Mouse (Mus musculus) CH12.LX (cell line): ENCODE measurements around the gene Dgkh. TPM values are rescaled to one million over a fixed set of nuclear protein-coding genes. Genes with fewer than 3 reads are reported as not detected.

Experiments
- DNase-seq: peaks from one replicate; pipeline ENCODE4 v3.0.0-alpha.2; 2013; ENCODE audit errors: extremely low read depth
- H3K27ac ChIP-seq: 2 replicates; pipeline ENCODE4 v1.5.1; 2012; ENCODE audit warnings: low read depth, mild to moderate bottlenecking, control low read depth, moderate library complexity; ENCODE audit not compliant: insufficient read depth
- H3K27me3 ChIP-seq: replicated peaks from 2 replicates; pipeline ENCODE3; 2012; ENCODE audit warnings: inconsistent platforms
- H3K36me3 ChIP-seq, 2 experiments: replicated peaks in 1 of 2; 2 replicates each; pipeline versions ENCODE3 to v1.6.1; 2012; ENCODE audit warnings: inconsistent platforms in 1 of 2, low read length in 1 of 2, mild to moderate bottlenecking in 1 of 2, mixed read lengths in 1 of 2, moderate library complexity in 1 of 2; ENCODE audit not compliant: control insufficient read depth in 1 of 2, insufficient read depth in 1 of 2
- H3K4me1 ChIP-seq, 2 experiments: 2 replicates each; pipeline ENCODE4 v1.6.1; 2012; ENCODE audit warnings: inconsistent platforms in 1 of 2, moderate library complexity in 1 of 2; ENCODE audit not compliant: insufficient read depth in 2 of 2, control insufficient read depth in 1 of 2
- H3K4me2 ChIP-seq: 2 replicates; pipeline ENCODE4 v1.6.1; 2012; ENCODE audit warnings: low read depth, mild to moderate bottlenecking, control low read depth; ENCODE audit not compliant: poor library complexity, insufficient read depth, severe bottlenecking
- H3K4me3 ChIP-seq, 3 experiments: fragments of 150-350 bp in 1 of 3; sonication (generic) in 1 of 3; replicated peaks in 1 of 3; 2 replicates each; pipeline versions ENCODE3 to v1.5.1; 2011 to 2012; ENCODE audit warnings: low read depth in 2 of 3, low read length in 2 of 3, mild to moderate bottlenecking in 2 of 3, moderate library complexity in 2 of 3, control low read depth in 1 of 3, improper control_type of control experiment in 1 of 3, inconsistent platforms in 1 of 3, mixed read lengths in 1 of 3; ENCODE audit not compliant: poor library complexity in 1 of 3
- H3K79me2 ChIP-seq: replicated peaks from 2 replicates; pipeline ENCODE4 v1.6.1; 2012; ENCODE audit warnings: mild to moderate bottlenecking, moderate library complexity; ENCODE audit not compliant: control insufficient read depth, poor library complexity, insufficient read depth, severe bottlenecking; ENCODE audit errors: extremely low read depth
- H3K9ac ChIP-seq: 2 replicates; pipeline ENCODE4 v1.6.1; 2012; ENCODE audit warnings: low read depth, mild to moderate bottlenecking, control low read depth, moderate library complexity; ENCODE audit not compliant: insufficient read depth
- H3K9me3 ChIP-seq: replicated peaks from 2 replicates; pipeline ENCODE3; 2012; ENCODE audit warnings: low read length, inconsistent platforms, mixed read lengths
- CHD2 ChIP-seq: IDR thresholded peaks from 2 replicates; pipeline ENCODE4 v1.6.1; 2011; ENCODE audit warnings: low read length, improper control_type of control experiment
- E2F4 ChIP-seq: IDR thresholded peaks from 2 replicates; pipeline ENCODE4 v1.6.1; 2011; ENCODE audit warnings: low read depth, low read length, improper control_type of control experiment; ENCODE audit not compliant: insufficient replicate concordance
- EP300 ChIP-seq: IDR thresholded peaks from 2 replicates; pipeline ENCODE4 v1.6.1; 2011; ENCODE audit warnings: low read length, improper control_type of control experiment
- IRF4 ChIP-seq: IDR thresholded peaks from 2 replicates; pipeline ENCODE4 v1.6.1; 2014; ENCODE audit warnings: low read depth, mild to moderate bottlenecking, inconsistent platforms, low read length, improper control_type of control experiment
- JUND ChIP-seq: conservative IDR thresholded peaks from 2 replicates; pipeline ENCODE4 v1.6.1; 2011; ENCODE audit warnings: low read depth, low read length, improper control_type of control experiment
- MAFK ChIP-seq: IDR thresholded peaks from 2 replicates; pipeline ENCODE4 v1.6.1; 2011; ENCODE audit warnings: low read length, improper control_type of control experiment; ENCODE audit not compliant: insufficient replicate concordance
- MAX ChIP-seq: IDR thresholded peaks from 2 replicates; pipeline ENCODE4 v1.6.1; 2011; ENCODE audit warnings: low read length, improper control_type of control experiment
- MAZ ChIP-seq: IDR thresholded peaks from 2 replicates; pipeline ENCODE4 v1.6.1; 2012; ENCODE audit warnings: low read depth, mild to moderate bottlenecking, inconsistent platforms, low read length, improper control_type of control experiment, moderate library complexity
- MEF2A ChIP-seq: IDR thresholded peaks from 2 replicates; pipeline ENCODE4 v1.6.1; 2014; ENCODE audit warnings: low read depth, mild to moderate bottlenecking, inconsistent platforms, low read length, improper control_type of control experiment, borderline replicate concordance
- MXI1 ChIP-seq: IDR thresholded peaks from 2 replicates; pipeline ENCODE4 v1.6.1; 2011; ENCODE audit warnings: mild to moderate bottlenecking, low read depth, low read length, improper control_type of control experiment
- MYC ChIP-seq: IDR thresholded peaks from 2 replicates; pipeline ENCODE4 v1.6.1; 2011; ENCODE audit warnings: low read depth, mild to moderate bottlenecking, improper control_type of control experiment, low read length
- NELFE ChIP-seq: IDR thresholded peaks from 2 replicates; pipeline ENCODE4 v1.6.1; 2011; ENCODE audit warnings: low read depth, low read length, improper control_type of control experiment
- RAD21 ChIP-seq: IDR thresholded peaks from 2 replicates; pipeline ENCODE4 v1.6.1; 2011; ENCODE audit warnings: low read depth, mild to moderate bottlenecking, low read length, improper control_type of control experiment, moderate library complexity
- RCOR1 ChIP-seq: conservative IDR thresholded peaks from 2 replicates; pipeline ENCODE4 v1.6.1; 2012; ENCODE audit warnings: low read depth, mild to moderate bottlenecking, inconsistent platforms, low read length, improper control_type of control experiment
- SIN3A ChIP-seq: IDR thresholded peaks from 2 replicates; pipeline ENCODE4 v1.6.1; 2012; ENCODE audit warnings: low read length, improper control_type of control experiment, inconsistent platforms
- TBP ChIP-seq: conservative IDR thresholded peaks from 2 replicates; pipeline ENCODE4 v1.6.1; 2011; ENCODE audit warnings: low read depth, low read length, improper control_type of control experiment
- TCF12 ChIP-seq: IDR thresholded peaks from 2 replicates; pipeline ENCODE4 v1.6.1; 2014; ENCODE audit warnings: low read depth, mild to moderate bottlenecking, inconsistent platforms, low read length, improper control_type of control experiment
- UBTF ChIP-seq: IDR thresholded peaks from 2 replicates; pipeline ENCODE4 v1.6.1; 2012; ENCODE audit warnings: low read depth, mild to moderate bottlenecking, inconsistent platforms, low read length, improper control_type of control experiment, moderate library complexity
- USF2 ChIP-seq: conservative IDR thresholded peaks from 2 replicates; pipeline ENCODE4 v1.6.1; 2011; ENCODE audit warnings: low read depth, low read length, improper control_type of control experiment
- ZMIZ1 ChIP-seq: IDR thresholded peaks from 2 replicates; pipeline ENCODE4 v1.6.1; 2012; ENCODE audit warnings: low read depth, mild to moderate bottlenecking, inconsistent platforms, low read length, improper control_type of control experiment
- ZNF384 ChIP-seq: IDR thresholded peaks from 2 replicates; pipeline ENCODE4 v1.6.1; 2012; ENCODE audit warnings: low read depth, low read length, improper control_type of control experiment, inconsistent platforms
- dilution Hi-C: fragments of 300-500 bp; cut with MboI; formaldehyde crosslinking; loops from 2 replicates; pipeline ENCODE4 v1.14.3; 2020; ENCODE audit warnings: low sequenced_read_pairs; ENCODE audit not compliant: extremely low pct_unique_long_range_greater_than_20kb, extremely low pct_ligation_motif_present
- in situ Hi-C: fragments of 300-500 bp; cut with MboI; formaldehyde crosslinking; loops from 3 replicates; pipeline ENCODE4 v1.14.3; 2019; ENCODE audit warnings: low sequenced_read_pairs, low pct_ligation_motif_present, low pct_unique_long_range_greater_than_20kb, mixed read lengths
- polyA plus RNA-seq: library from polyadenylated mRNA; unstranded; fragments of >175 nt; gene quantifications from 2 replicates; pipeline ENCODE4 v1.2.1, GENCODE M21; 2012; ENCODE audit warnings: low read depth; ENCODE audit not compliant: insufficient read length
- total RNA-seq, 2 experiments: library from RNA; depleted of rRNA; stranded (reverse); fragments of 300-350 nt in 1 of 2; fragments of >200 nt in 1 of 2; gene quantifications; 2 replicates each; pipeline ENCODE4 v1.2.3; 2012 to 2014

Dgkh gene
- total and polyA plus RNA-seq, 3 experiments: 0.83 to 3.3 (median 2.4) TPM

DNA sequence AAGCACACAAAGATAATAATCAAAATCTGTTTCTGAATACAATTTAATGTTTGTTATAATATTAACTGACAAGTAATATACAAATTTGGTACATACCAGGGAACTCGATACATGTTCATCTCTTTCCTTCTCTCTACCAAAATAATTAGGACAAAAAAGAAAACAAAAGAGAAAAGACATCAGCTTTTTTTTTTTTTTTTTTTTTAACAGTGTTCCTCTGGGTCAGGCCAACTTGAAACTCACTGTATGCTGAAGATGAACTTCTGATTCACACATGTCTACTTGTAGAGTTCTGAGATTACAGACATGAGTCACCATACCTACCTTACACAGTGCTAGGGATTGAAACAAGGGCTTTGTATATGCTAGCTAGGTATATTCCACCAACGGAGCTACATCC, 28.5 kb upstream of the Dgkh start:
- Histone ChIP-seq H3K79me2 (no peaks in the 10 kb centered on the region), H3K9ac (no peak overlapping the region), H3K4me1 (peaks cover 9 to 33% of the 10 kb centered on the region in 2 experiments), H3K27me3 (no peaks in the 10 kb centered on the region), H3K4me2 (no peak overlapping the region), H3K4me3 (no peak overlapping the region), H3K9me3 (no peaks in the 10 kb centered on the region), H3K27ac (no peak overlapping the region), H3K36me3 (no peaks in the 10 kb centered on the region)
- TF ChIP-seq EP300 (peak; percentile 46; the same call in 1 of the 2 replicates), ZNF384 (peak; percentile 92), SIN3A (no peak), JUND (0 out of 2 replicates have a peak, but pooled peaks have one; percentile 41), IRF4 (0 out of 2 replicates have a peak, but pooled peaks have one; percentile 21), CHD2 (no peak)
- dilution Hi-C loops: no loop called here
- no peak for DNase-seq
- in situ Hi-C loops: no loop called here

DNA sequence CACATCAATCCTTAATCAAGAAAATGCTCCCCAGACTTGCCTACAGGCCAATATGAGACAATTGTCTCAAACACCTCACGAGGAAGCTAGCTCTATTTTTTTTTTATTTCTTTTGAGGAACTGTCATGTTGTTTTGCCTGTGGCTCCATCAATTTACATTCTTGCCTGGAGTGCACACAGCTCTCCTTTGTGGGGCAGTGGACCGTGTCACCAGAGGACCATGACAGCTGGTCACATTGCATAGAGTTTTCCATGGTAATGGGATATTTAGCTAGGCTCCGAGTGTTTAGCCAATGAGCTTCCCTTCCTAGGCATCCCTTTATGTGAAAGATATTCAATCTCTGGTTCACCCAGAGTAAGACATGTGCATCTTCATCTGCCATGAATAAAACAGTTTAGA, 26.9 kb upstream of the Dgkh start:
- no peaks in the 10 kb centered on the region for H3K9me3 ChIP-seq
- no peak overlapping the region for H3K4me3 ChIP-seq
- in situ Hi-C loops: no loop called here
- TF ChIP-seq TCF12 (no peak), NELFE (no peak), RAD21 (no peak), ZNF384 (peak; percentile 35; the same call in 1 of the 2 replicates), UBTF (no peak), EP300 (0 out of 2 replicates have a peak, but pooled peaks have one; percentile 22), RCOR1 (no peak)
- no peaks in the 10 kb centered on the region for H3K27me3 ChIP-seq
- no peaks in the 10 kb centered on the region for H3K36me3 ChIP-seq
- no peak overlapping the region for H3K9ac ChIP-seq
- H3K79me2 ChIP-seq: no peaks in the 10 kb centered on the region
- no peak overlapping the region for H3K4me2 ChIP-seq
- H3K27ac ChIP-seq: no peak overlapping the region
- DNase-seq: peak; percentile 17
- dilution Hi-C loops: no loop called here
- H3K4me1 ChIP-seq: peaks cover 5 to 22% of the 10 kb centered on the region in 2 experiments

DNA sequence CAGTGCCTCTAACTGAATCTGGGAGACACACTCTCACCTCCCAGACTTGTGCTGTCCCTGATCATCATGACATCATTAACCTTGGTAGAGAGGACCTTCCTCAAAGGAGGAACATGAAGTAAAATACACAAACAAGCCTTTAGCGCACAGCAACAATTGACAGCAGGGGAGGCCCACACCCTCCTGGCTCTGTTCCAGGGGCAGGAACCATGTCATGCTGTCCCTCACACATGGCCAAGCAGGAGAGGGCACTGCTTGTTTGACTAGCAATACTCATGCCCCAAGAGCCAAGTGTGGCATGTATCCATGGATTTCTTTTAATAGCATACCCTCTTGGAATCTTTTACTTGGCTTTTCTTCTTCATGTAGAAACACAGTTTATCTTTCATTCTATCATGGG, 22.7 kb upstream of the Dgkh start:
- peaks cover 3 to 15% of the 10 kb centered on the region in 2 experiments; a peak in 2 of 4 replicates for H3K4me1 ChIP-seq
- H3K27me3 ChIP-seq: no peaks in the 10 kb centered on the region
- no peak for TF ChIP-seq E2F4
- TF ChIP-seq UBTF: no peak
- no peak for TF ChIP-seq SIN3A
- TF ChIP-seq MAX: no peak
- no peak for TF ChIP-seq MXI1
- no peak for TF ChIP-seq USF2
- TF ChIP-seq JUND: no peak
- no peak for TF ChIP-seq CHD2
- TF ChIP-seq ZMIZ1: no peak
- TF ChIP-seq MEF2A: no peak
- TF ChIP-seq MAFK: no peak
- TF ChIP-seq TBP: no peak
- no peak for TF ChIP-seq MYC
- no peak for TF ChIP-seq MAZ
- TF ChIP-seq, all 38 proteins: peak for 0
- dilution Hi-C loops (no loop called here), in situ Hi-C loops (no loop called here)
- no peak overlapping the region for H3K27ac ChIP-seq
- H3K9ac ChIP-seq: no peak overlapping the region
- DNase-seq: no peak
- no peak overlapping the region for H3K4me3 ChIP-seq
- no peaks in the 10 kb centered on the region for H3K9me3 ChIP-seq
- H3K36me3 ChIP-seq: no peaks in the 10 kb centered on the region
- no peaks in the 10 kb centered on the region for H3K79me2 ChIP-seq
- H3K4me2 ChIP-seq: no peak overlapping the region
